Mouse (Mus musculus) hindbrain, embryonic 15.5 days (tissue): Measurements from ENCODE around the gene Lgi1. TPM values are rescaled to one million over a fixed set of nuclear protein-coding genes. Genes with fewer than 3 reads are reported as not detected.
A peak's percentile ranks its signal among the peaks of the same experiment; 100 is the strongest.

Experiments
- ATAC-seq: fragments of 200-750 bp; cut with Nextera tagmentation; 2 replicates; pipeline ENCODE4 v1.8.0; 2017; ENCODE audit warnings: low read depth, moderate number of reproducible peaks, moderate TSS enrichment; ENCODE audit not compliant: low FRiP score
- H3K27ac ChIP-seq: fragments of 300-500 bp; sonication (generic); replicated peaks from 2 replicates; pipeline ENCODE4 v1.5.1; 2015; ENCODE audit warnings: mild to moderate bottlenecking, inconsistent platforms
- H3K27me3 ChIP-seq: fragments of 300-500 bp; sonication (generic); 2 replicates; pipeline ENCODE4 v1.6.1; 2015; ENCODE audit warnings: control low read depth, inconsistent platforms
- H3K36me3 ChIP-seq: fragments of 300-500 bp; sonication (generic); 2 replicates; pipeline ENCODE4 v1.6.1; 2015; ENCODE audit warnings: control low read depth, inconsistent platforms
- H3K4me1 ChIP-seq: fragments of 300-500 bp; sonication (generic); replicated peaks from 2 replicates; pipeline ENCODE4 v1.6.1; 2015; ENCODE audit warnings: control low read depth, inconsistent platforms
- H3K4me2 ChIP-seq: fragments of 300-500 bp; sonication (generic); 2 replicates; pipeline ENCODE4 v1.6.1; 2015; ENCODE audit warnings: moderate library complexity, mild to moderate bottlenecking, inconsistent platforms
- H3K4me3 ChIP-seq: fragments of 300-500 bp; sonication (generic); 2 replicates; pipeline ENCODE4 v1.5.1; 2015; ENCODE audit warnings: mild to moderate bottlenecking, inconsistent platforms
- H3K9ac ChIP-seq: fragments of 300-500 bp; sonication (generic); 2 replicates; pipeline ENCODE4 v1.6.1; 2015; ENCODE audit warnings: inconsistent platforms
- H3K9me3 ChIP-seq: fragments of 300-500 bp; sonication (generic); 2 replicates; pipeline ENCODE4 v1.6.1; 2016; ENCODE audit warnings: control low read depth, inconsistent platforms
- WGBS: fragments of 180-500 bp; shearing (Covaris S2); methylation state at CpG from one replicate; pipeline ENCODE4 v1.1.7; 2015; 5-methylcytosine and 5-hydroxymethylcytosine counted together
- polyA plus RNA-seq: library from polyadenylated mRNA; unstranded; fragments of >200 nt; fragmentation: Nextera tagmentation; extraction: Ambion mirVana; gene quantifications from 2 replicates; pipeline ENCODE4 v1.2.1, GENCODE M21; 2015

Lgi1 gene
- polyA plus RNA-seq, 1 experiment from 2014 or later = 19.5 TPM

- Histone ChIP-seq H3K4me3 (no peak overlapping the region), H3K36me3 (no peaks in the 10 kb centered on the region), H3K27ac (no peak overlapping the region), H3K4me1 (no peaks in the 10 kb centered on the region), H3K9me3 (no peaks in the 10 kb centered on the region), H3K9ac (no peak overlapping the region), H3K4me2 (no peak overlapping the region), H3K27me3 (no peaks in the 10 kb centered on the region)
- no peak for ATAC-seq
- 90% methylated on average over 6 of the region's 6 CpGs for WGBS
These were observed 52.4 kb downstream of the Lgi1 start for GRCm38 (mm10) chr19:38316602-38317313.

- ATAC-seq = no peak
- 90% methylated on average over 4 of the region's 4 CpGs for WGBS
These were observed 54.0 kb downstream of the Lgi1 start for GRCm38 (mm10) chr19:38318308-38318707.

GRCm38 (mm10) chr19:38319168-38319567, 54.8 kb downstream of the Lgi1 start:
- H3K9ac ChIP-seq = no peak overlapping the region
- no peak overlapping the region for H3K4me2 ChIP-seq
- 86% methylated on average over 4 of the region's 4 CpGs for WGBS
- H3K36me3 ChIP-seq = no peaks in the 10 kb centered on the region
- H3K27ac ChIP-seq = no peak overlapping the region
- H3K4me3 ChIP-seq = no peak overlapping the region
- 0 out of 2 replicates have a peak, but pooled peaks cover 1% of the 10 kb centered on the region for H3K4me1 ChIP-seq
- no peaks in the 10 kb centered on the region for H3K27me3 ChIP-seq
- ATAC-seq = no peak
- H3K9me3 ChIP-seq = no peaks in the 10 kb centered on the region

More at GRCm38 (mm10) chr19:38318308-38318707, 54.0 kb downstream of the Lgi1 start:
- Histone ChIP-seq H3K36me3 (no peaks in the 10 kb centered on the region), H3K4me1 (no peaks in the 10 kb centered on the region), H3K4me2 (no peak overlapping the region), H3K27ac (no peak overlapping the region), H3K9me3 (no peaks in the 10 kb centered on the region), H3K9ac (no peak overlapping the region), H3K4me3 (no peak overlapping the region), H3K27me3 (no peaks in the 10 kb centered on the region)

- Histone ChIP-seq H3K9me3 (no peaks in the 10 kb centered on the region), H3K36me3 (no peaks in the 10 kb centered on the region), H3K27ac (no peak overlapping the region), H3K4me2 (no peak overlapping the region), H3K4me1 (0 out of 2 replicates have a peak, but pooled peaks cover 3% of the 10 kb centered on the region), H3K27me3 (no peaks in the 10 kb centered on the region), H3K4me3 (no peak overlapping the region), H3K9ac (no peak overlapping the region)
- no peak for ATAC-seq
- WGBS = 86% methylated on average over 5 of the region's 5 CpGs
These were observed 56.4 kb downstream of the Lgi1 start for GRCm38 (mm10) chr19:38320651-38321188.

GRCm38 (mm10) chr19:38323726-38324125, 59.4 kb downstream of the Lgi1 start:
- no peaks in the 10 kb centered on the region for H3K27me3 ChIP-seq
- no peak overlapping the region for H3K4me3 ChIP-seq
- 0 out of 2 replicates have a peak, but pooled peaks cover 3% of the 10 kb centered on the region for H3K4me1 ChIP-seq
- no peak for ATAC-seq
- H3K27ac ChIP-seq = no peak overlapping the region
- no peaks in the 10 kb centered on the region for H3K36me3 ChIP-seq
- H3K4me2 ChIP-seq = no peak overlapping the region
- H3K9ac ChIP-seq = no peak overlapping the region
- no peaks in the 10 kb centered on the region for H3K9me3 ChIP-seq

- Histone ChIP-seq H3K4me2 (no peak overlapping the region), H3K27me3 (no peaks in the 10 kb centered on the region), H3K27ac (no peak overlapping the region), H3K9me3 (no peaks in the 10 kb centered on the region), H3K36me3 (no peaks in the 10 kb centered on the region), H3K4me3 (no peak overlapping the region), H3K9ac (no peak overlapping the region), H3K4me1 (0 out of 2 replicates have a peak, but pooled peaks cover 3% of the 10 kb centered on the region)
- 15% methylated on average over 10 of the region's 10 CpGs for WGBS
- peak; percentile 73; the same call in 1 of the 2 replicates for ATAC-seq
These were observed 60.1 kb downstream of the Lgi1 start for GRCm38 (mm10) chr19:38324147-38325028.

- Histone ChIP-seq H3K4me1 (0 out of 2 replicates have a peak, but pooled peaks cover 3% of the 10 kb centered on the region), H3K9ac (no peak overlapping the region), H3K4me3 (no peak overlapping the region), H3K27me3 (no peaks in the 10 kb centered on the region), H3K27ac (no peak overlapping the region), H3K4me2 (no peak overlapping the region), H3K9me3 (no peaks in the 10 kb centered on the region), H3K36me3 (no peaks in the 10 kb centered on the region)
- peak; percentile 52; the same call in 1 of the 2 replicates for ATAC-seq
- 56% methylated on average over 4 of the region's 4 CpGs for WGBS
These were observed 60.7 kb downstream of the Lgi1 start for GRCm38 (mm10) chr19:38325029-38325398.

GRCm38 (mm10) chr19:38325854-38326253, 61.5 kb downstream of the Lgi1 start:
- Histone ChIP-seq H3K4me1 (0 out of 2 replicates have a peak, but pooled peaks cover 3% of the 10 kb centered on the region), H3K9me3 (no peaks in the 10 kb centered on the region), H3K27me3 (no peaks in the 10 kb centered on the region), H3K27ac (no peak overlapping the region), H3K4me3 (no peak overlapping the region), H3K36me3 (no peaks in the 10 kb centered on the region), H3K9ac (no peak overlapping the region), H3K4me2 (no peak overlapping the region)
- 90% methylated on average over 7 of the region's 7 CpGs for WGBS
- ATAC-seq = no peak

GRCm38 (mm10) chr19:38327002-38327401, 62.7 kb downstream of the Lgi1 start:
- Histone ChIP-seq H3K27ac (no peak overlapping the region), H3K27me3 (no peaks in the 10 kb centered on the region), H3K9me3 (no peaks in the 10 kb centered on the region), H3K4me3 (no peak overlapping the region), H3K36me3 (no peaks in the 10 kb centered on the region), H3K9ac (no peak overlapping the region), H3K4me2 (no peak overlapping the region), H3K4me1 (0 out of 2 replicates have a peak, but pooled peaks cover 3% of the 10 kb centered on the region)
- ATAC-seq = no peak
- 50% methylated on average over 4 of the region's 4 CpGs for WGBS

- H3K4me1 ChIP-seq = 0 out of 2 replicates have a peak, but pooled peaks cover 3% of the 10 kb centered on the region
- H3K27ac ChIP-seq = no peak overlapping the region
- no peak overlapping the region for H3K9ac ChIP-seq
- no peak overlapping the region for H3K4me2 ChIP-seq
- ATAC-seq = no peak
- H3K36me3 ChIP-seq = no peaks in the 10 kb centered on the region
- H3K27me3 ChIP-seq = no peaks in the 10 kb centered on the region
- H3K9me3 ChIP-seq = no peaks in the 10 kb centered on the region
- H3K4me3 ChIP-seq = no peak overlapping the region
- 94% methylated on average over 7 of the region's 7 CpGs for WGBS
These were observed 63.7 kb downstream of the Lgi1 start for GRCm38 (mm10) chr19:38328010-38328409.

GRCm38 (mm10) chr19:38329257-38329656, 64.9 kb downstream of the Lgi1 start:
- Histone ChIP-seq H3K27ac (no peak overlapping the region), H3K4me1 (0 out of 2 replicates have a peak, but pooled peaks cover under 1% of the 10 kb centered on the region), H3K4me2 (no peak overlapping the region), H3K9me3 (no peaks in the 10 kb centered on the region), H3K4me3 (no peak overlapping the region), H3K27me3 (no peaks in the 10 kb centered on the region), H3K9ac (no peak overlapping the region), H3K36me3 (no peaks in the 10 kb centered on the region)
- WGBS = 82% methylated on average over 5 of the region's 5 CpGs
- ATAC-seq = no peak

GRCm38 (mm10) chr19:38331072-38331471, 66.7 kb downstream of the Lgi1 start:
- 55% methylated on average over 1 of the region's 1 CpGs for WGBS
- Histone ChIP-seq H3K27ac (no peak overlapping the region), H3K4me1 (no peaks in the 10 kb centered on the region), H3K27me3 (no peaks in the 10 kb centered on the region), H3K4me2 (no peak overlapping the region), H3K4me3 (no peak overlapping the region), H3K9ac (no peak overlapping the region), H3K36me3 (no peaks in the 10 kb centered on the region), H3K9me3 (no peaks in the 10 kb centered on the region)
- no peak for ATAC-seq
